Mouse (Mus musculus): ENCODE data around the gene Naa15. TPM values are rescaled to one million over a fixed set of nuclear protein-coding genes. Genes with fewer than 3 reads are reported as not detected.
"Not testable (repeated sequence)": the region's sequence is repeated elsewhere in the genome, so short reads cannot be mapped to it uniquely, and the experiment has no call there.

Gene Naa15
- polyA plus RNA-seq, 1 experiment from 2014 or later: 53.2 TPM

GRCm38 (mm10) chr3:51397700-51398299 is 17.1 kb upstream of the Naa15 start:
- peaks cover 27% of the 10 kb centered on the region for H3K4me1 ChIP-seq (replicated peaks)
- no peak for DNase-seq (ENCODE audit: low spot score)
- no peak overlapping the region for H3K4me3 ChIP-seq
- no peak overlapping the region for H3K27ac ChIP-seq
- no peaks in the 10 kb centered on the region for H3K9me3 ChIP-seq
- peaks cover 49% of the 10 kb centered on the region for H3K27me3 ChIP-seq (ENCODE audit: insufficient read depth, poor library complexity, severe bottlenecking)
- peaks cover 4% of the 10 kb centered on the region for H3K36me3 ChIP-seq
- WGBS: 42% methylated on average over 15 of the region's 15 CpGs

- Histone ChIP-seq H3K27ac (no peak overlapping the region), H3K36me3 (peaks cover 13% of the 10 kb centered on the region), H3K4me1 (replicated peaks) (peaks cover 27% of the 10 kb centered on the region), H3K4me3 (no peak overlapping the region), H3K27me3 (ENCODE audit: insufficient read depth, poor library complexity, severe bottlenecking) (peaks cover 49% of the 10 kb centered on the region), H3K9me3 (no peaks in the 10 kb centered on the region)
- 15% methylated on average over 3 of the region's 3 CpGs for WGBS
- DNase-seq (ENCODE audit: low spot score): no peak
These were observed 16.3 kb upstream of the Naa15 start for GRCm38 (mm10) chr3:51398667-51399066.

- Histone ChIP-seq H3K9me3 (no peaks in the 10 kb centered on the region), H3K27ac (no peak overlapping the region), H3K36me3 (peaks cover 22% of the 10 kb centered on the region), H3K4me3 (no peak overlapping the region), H3K27me3 (ENCODE audit: insufficient read depth, poor library complexity, severe bottlenecking) (peaks cover 49% of the 10 kb centered on the region), H3K4me1 (replicated peaks) (peaks cover 27% of the 10 kb centered on the region)
- DNase-seq (ENCODE audit: low spot score): no peak
- WGBS: 56% methylated on average over 4 of the region's 4 CpGs
These were observed 15.4 kb upstream of the Naa15 start for GRCm38 (mm10) chr3:51399531-51399930.

- DNase-seq (ENCODE audit: low spot score): no peak
- 81% methylated on average over 10 of the region's 10 CpGs for WGBS
- H3K36me3 ChIP-seq: peaks cover 31% of the 10 kb centered on the region
- no peaks in the 10 kb centered on the region for H3K9me3 ChIP-seq
- H3K27ac ChIP-seq: no peak overlapping the region
- peaks cover 40% of the 10 kb centered on the region for H3K27me3 ChIP-seq (ENCODE audit: insufficient read depth, poor library complexity, severe bottlenecking)
- H3K4me1 ChIP-seq (replicated peaks): peaks cover 27% of the 10 kb centered on the region
- H3K4me3 ChIP-seq: no peak overlapping the region
These were observed 14.3 kb upstream of the Naa15 start for GRCm38 (mm10) chr3:51400682-51401081.

- WGBS: 66% methylated on average over 4 of the region's 4 CpGs
- Histone ChIP-seq H3K36me3 (peaks cover 44% of the 10 kb centered on the region), H3K4me1 (replicated peaks) (peaks cover 19% of the 10 kb centered on the region), H3K27me3 (ENCODE audit: insufficient read depth, poor library complexity, severe bottlenecking) (peaks cover 26% of the 10 kb centered on the region)
- DNase-seq (ENCODE audit: low spot score); H3K27ac ChIP-seq; H3K4me3 ChIP-seq; H3K9me3 ChIP-seq: not testable (repeated sequence)
These were observed 12.9 kb upstream of the Naa15 start for GRCm38 (mm10) chr3:51402054-51402453.

GRCm38 (mm10) chr3:51402628-51403027 is 12.3 kb upstream of the Naa15 start:
- Histone ChIP-seq H3K27ac (no peak overlapping the region), H3K36me3 (peaks cover 45% of the 10 kb centered on the region), H3K27me3 (ENCODE audit: insufficient read depth, poor library complexity, severe bottlenecking) (peaks cover 20% of the 10 kb centered on the region), H3K4me1 (replicated peaks) (peaks cover 20% of the 10 kb centered on the region), H3K9me3 (no peaks in the 10 kb centered on the region), H3K4me3 (no peak overlapping the region)
- WGBS: 91% methylated on average over 12 of the region's 12 CpGs
- no peak for DNase-seq (ENCODE audit: low spot score)

- Histone ChIP-seq H3K27ac (peak overlapping the region; percentile 98), H3K4me3 (peak overlapping the region; percentile 86), H3K9me3 (no peaks in the 10 kb centered on the region), H3K36me3 (peaks cover 39% of the 10 kb centered on the region), H3K4me1 (replicated peaks) (peaks cover 18% of the 10 kb centered on the region), H3K27me3 (ENCODE audit: insufficient read depth, poor library complexity, severe bottlenecking) (no peaks in the 10 kb centered on the region)
- no peak for DNase-seq (ENCODE audit: low spot score)
- 30% methylated on average over 20 of the region's 20 CpGs for WGBS
These were observed 6.9 kb upstream of the Naa15 start for GRCm38 (mm10) chr3:51407870-51408560.

GRCm38 (mm10) chr3:51408561-51409183 is 6.3 kb upstream of the Naa15 start, which contains the start of gene Ndufc1:
Gene Ndufc1, minus strand, starts transcription at chr3:51408988.
- Histone ChIP-seq H3K27me3 (ENCODE audit: insufficient read depth, poor library complexity, severe bottlenecking) (no peaks in the 10 kb centered on the region), H3K4me3 (peak within 1 kb of the TSS; percentile 86), H3K9me3 (no peaks in the 10 kb centered on the region), H3K27ac (peak within 1 kb of the TSS; percentile 98), H3K4me1 (replicated peaks) (peaks cover 20% of the 10 kb centered on the region), H3K36me3 (peaks cover 32% of the 10 kb centered on the region)
- under 1% methylated on average over 40 of the region's 40 CpGs for WGBS
- peak; percentile 99 for DNase-seq (ENCODE audit: low spot score)

GRCm38 (mm10) chr3:51412457-51412856 is 2.5 kb upstream of the Naa15 start:
- Histone ChIP-seq H3K36me3 (no peaks in the 10 kb centered on the region), H3K27ac (no peak overlapping the region)
- WGBS: 92% methylated on average over 7 of the region's 7 CpGs

GRCm38 (mm10) chr3:51413276-51413675 is 1.7 kb upstream of the Naa15 start:
- no peak overlapping the region for H3K4me3 ChIP-seq
- DNase-seq (ENCODE audit: low spot score): no peak
- 86% methylated on average over 1 of the region's 1 CpGs for WGBS
- no peaks in the 10 kb centered on the region for H3K27me3 ChIP-seq (ENCODE audit: insufficient read depth, poor library complexity, severe bottlenecking)
- H3K4me1 ChIP-seq (replicated peaks): peaks cover 28% of the 10 kb centered on the region
- H3K9me3 ChIP-seq: no peaks in the 10 kb centered on the region
- H3K36me3 ChIP-seq: no peaks in the 10 kb centered on the region
- no peak overlapping the region for H3K27ac ChIP-seq

More at GRCm38 (mm10) chr3:51412457-51412856, 2.5 kb upstream of the Naa15 start:
- Histone ChIP-seq H3K4me3 (no peak overlapping the region), H3K4me1 (replicated peaks) (peaks cover 28% of the 10 kb centered on the region), H3K9me3 (no peaks in the 10 kb centered on the region), H3K27me3 (ENCODE audit: insufficient read depth, poor library complexity, severe bottlenecking) (no peaks in the 10 kb centered on the region)
- no peak for DNase-seq (ENCODE audit: low spot score)

GRCm38 (mm10) chr3:51416073-51416363 is 1.1 kb downstream of the Naa15 start:
- under 1% methylated on average over 30 of the region's 30 CpGs for WGBS

GRCm38 (mm10) chr3:51416364-51417134 is 1.6 kb downstream of the Naa15 start:
- no peaks in the 10 kb centered on the region for H3K9me3 ChIP-seq
- WGBS: under 1% methylated on average over 67 of the region's 68 CpGs
- peaks cover 17% of the 10 kb centered on the region for H3K36me3 ChIP-seq
- DNase-seq (ENCODE audit: low spot score): peak; percentile 67
- H3K4me3 ChIP-seq: peak overlapping the region; percentile 99
- no peaks in the 10 kb centered on the region for H3K27me3 ChIP-seq (ENCODE audit: insufficient read depth, poor library complexity, severe bottlenecking)
- H3K27ac ChIP-seq: peak overlapping the region; percentile 96
- peaks cover 25% of the 10 kb centered on the region for H3K4me1 ChIP-seq (replicated peaks)

More at GRCm38 (mm10) chr3:51416073-51416363, 1.1 kb downstream of the Naa15 start:
- Histone ChIP-seq H3K27me3 (ENCODE audit: insufficient read depth, poor library complexity, severe bottlenecking) (no peaks in the 10 kb centered on the region), H3K4me3 (peak overlapping the region; percentile 99), H3K4me1 (replicated peaks) (peaks cover 25% of the 10 kb centered on the region), H3K27ac (peak overlapping the region; percentile 96), H3K36me3 (peaks cover 15% of the 10 kb centered on the region), H3K9me3 (no peaks in the 10 kb centered on the region)
- no peak for DNase-seq (ENCODE audit: low spot score)

Data from hindbrain, embryonic 10.5 days (tissue).